Mouse (Mus musculus) bone marrow macrophage, adult 2 months (primary cell): Measurements from ENCODE around the gene Trem2.
"Not testable (repeated sequence)": the region's sequence is repeated elsewhere in the genome, so short reads cannot be mapped to it uniquely, and the experiment has no call there.

Source experiments
- CTCF ChIP-seq: IDR thresholded peaks from 2 replicates; pipeline ENCODE4 v1.5.1; 2012; ENCODE audit warnings: low read depth, mild to moderate bottlenecking, low read length, moderate library complexity
- POLR2A ChIP-seq: IDR thresholded peaks from 2 replicates; pipeline ENCODE4 v1.6.1; 2012; ENCODE audit warnings: mild to moderate bottlenecking, low read depth, low read length, borderline replicate concordance

DNA sequence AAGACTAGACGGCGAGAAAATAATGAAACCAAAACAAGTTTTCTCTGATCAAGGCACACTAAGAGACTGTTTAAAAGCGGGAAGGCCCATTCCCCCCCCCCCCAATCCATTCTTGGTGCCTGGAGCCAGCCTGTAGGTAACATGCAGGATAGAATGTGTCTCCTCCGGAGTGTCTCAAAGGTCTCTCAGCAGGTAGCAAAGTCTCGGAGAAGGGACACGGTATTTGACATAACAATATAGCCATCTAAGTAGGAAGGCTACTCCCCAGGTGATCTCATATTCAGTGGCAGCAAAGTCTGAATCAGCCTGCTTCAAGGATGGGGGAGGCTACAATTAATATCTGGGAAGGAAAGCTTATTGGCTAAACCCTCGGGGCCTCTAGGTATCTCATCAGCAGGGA, 6.8 kb downstream of the Trem2 start:
- not testable (repeated sequence) for TF ChIP-seq CTCF, POLR2A
